Mouse (Mus musculus): ENCODE measurements at regions not wholly inside any gene's neighbourhood (a gene's known extent, or its start where the extent isn't known, plus 50 kb on each side); places are given as distances from the start of the nearest gene placed in this dataset.

DNA sequence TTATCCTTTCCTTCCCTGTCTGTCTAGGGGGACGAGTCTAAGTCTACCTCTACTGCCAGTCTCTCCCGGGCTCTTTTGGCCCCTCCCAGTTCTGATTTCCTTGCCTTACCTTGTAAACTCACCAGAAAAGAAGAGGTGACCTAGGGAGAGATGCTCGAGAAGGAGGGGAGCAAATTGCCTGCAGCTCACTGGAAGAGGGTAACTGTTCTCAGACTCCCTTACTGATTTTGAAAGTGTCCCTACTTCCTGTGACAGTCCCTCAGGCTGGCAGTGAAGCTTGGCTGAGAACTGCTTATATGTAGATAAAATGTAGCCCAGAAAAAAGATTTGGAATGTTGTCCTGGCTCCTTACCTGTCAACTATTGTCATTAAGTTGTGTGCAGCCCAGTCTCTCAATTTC is 180.6 kb upstream of the Tab2 start:
- no peak for DNase-seq (ENCODE audit: low read depth, low spot score)

DNA sequence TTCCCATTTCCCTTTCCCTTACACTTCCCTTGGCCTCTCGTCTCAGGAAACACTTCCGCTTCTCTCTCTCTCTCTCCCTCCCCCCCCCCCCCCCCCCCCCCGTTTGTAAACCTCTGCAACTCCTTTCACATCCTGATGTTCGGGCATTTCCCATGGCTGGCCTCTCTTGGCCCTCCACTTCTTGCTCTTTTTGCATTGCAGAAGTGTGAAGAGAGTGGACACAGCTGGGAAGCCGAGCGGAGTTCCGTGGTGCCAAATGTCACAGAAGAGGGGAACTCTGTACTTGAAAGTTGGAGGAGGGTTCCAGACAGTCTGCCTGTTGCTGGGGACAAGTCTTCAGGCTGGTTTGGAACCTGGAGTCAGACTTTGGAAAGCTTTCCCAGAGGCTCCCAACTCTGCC is 179.2 kb upstream of the Tab2 start:
- no peak for DNase-seq (ENCODE audit: low read depth, low spot score)

DNA sequence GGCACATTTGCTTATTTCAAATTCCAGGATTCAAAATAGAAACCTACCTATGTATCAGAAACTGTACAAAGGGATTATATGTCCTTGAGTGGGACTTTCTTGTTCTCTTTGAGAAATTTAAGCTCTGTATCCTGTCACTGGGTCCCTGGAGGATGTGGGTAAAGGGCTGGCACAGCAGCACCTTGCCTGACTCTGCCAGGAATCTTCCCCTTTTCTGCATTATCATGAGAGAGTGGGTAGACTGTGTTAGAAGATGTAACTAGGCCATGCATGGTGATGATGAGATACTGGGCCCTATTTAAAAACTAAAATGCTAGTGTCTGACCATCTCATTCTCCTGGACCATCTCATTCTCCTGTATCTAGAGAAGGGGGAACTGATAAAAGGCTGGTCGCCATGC is 178.4 kb upstream of the Tab2 start:
- DNase-seq (ENCODE audit: low read depth, low spot score): no peak

DNA sequence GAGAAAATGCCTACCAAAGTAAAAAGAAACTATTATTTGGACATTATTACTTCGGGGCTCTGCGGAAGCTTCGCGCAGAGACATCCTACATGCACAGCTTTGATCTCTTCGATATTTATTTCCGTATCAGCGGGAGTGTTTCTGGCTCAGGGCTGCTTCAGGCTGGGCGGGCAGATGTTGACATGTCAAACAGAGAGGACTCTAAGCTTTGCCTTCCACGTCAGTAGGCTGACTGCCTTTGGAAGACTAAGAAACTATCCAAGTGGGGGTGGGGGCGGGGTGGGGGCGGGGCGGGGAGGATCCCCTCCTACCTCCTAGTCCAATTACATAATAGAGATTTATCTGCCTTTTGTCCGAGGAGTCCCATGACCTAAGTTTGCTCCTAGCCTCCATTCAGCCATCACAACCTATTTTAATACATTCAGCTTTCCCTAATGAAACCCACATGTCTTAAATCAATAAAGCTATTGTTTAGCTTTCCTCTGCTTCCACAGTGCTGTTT is 177.5 kb upstream of the Tab2 start:
- peak; percentile 38 for DNase-seq (ENCODE audit: low read depth, low spot score)

DNA sequence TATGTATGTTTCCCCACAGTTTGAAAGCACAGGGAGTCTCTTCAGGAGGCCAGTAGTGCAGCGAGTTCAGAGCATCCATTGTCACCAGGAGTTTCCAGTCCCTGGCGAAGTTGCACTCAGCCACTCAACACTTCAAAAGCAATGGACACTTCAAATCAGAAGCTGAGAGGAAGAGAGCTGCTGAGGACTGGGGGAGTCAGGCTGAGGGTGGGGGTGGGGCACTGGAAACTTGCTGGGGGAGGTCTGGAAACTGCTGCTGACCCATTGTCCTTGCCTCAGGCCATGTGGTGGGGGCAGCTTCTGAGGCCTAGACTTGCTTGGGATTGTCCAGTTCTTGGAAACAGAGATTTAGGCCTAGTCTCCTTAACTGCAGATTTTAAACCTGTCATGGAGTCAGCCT is 176.8 kb upstream of the Tab2 start:
- peak; percentile 9 for DNase-seq (ENCODE audit: low read depth, low spot score)

DNA sequence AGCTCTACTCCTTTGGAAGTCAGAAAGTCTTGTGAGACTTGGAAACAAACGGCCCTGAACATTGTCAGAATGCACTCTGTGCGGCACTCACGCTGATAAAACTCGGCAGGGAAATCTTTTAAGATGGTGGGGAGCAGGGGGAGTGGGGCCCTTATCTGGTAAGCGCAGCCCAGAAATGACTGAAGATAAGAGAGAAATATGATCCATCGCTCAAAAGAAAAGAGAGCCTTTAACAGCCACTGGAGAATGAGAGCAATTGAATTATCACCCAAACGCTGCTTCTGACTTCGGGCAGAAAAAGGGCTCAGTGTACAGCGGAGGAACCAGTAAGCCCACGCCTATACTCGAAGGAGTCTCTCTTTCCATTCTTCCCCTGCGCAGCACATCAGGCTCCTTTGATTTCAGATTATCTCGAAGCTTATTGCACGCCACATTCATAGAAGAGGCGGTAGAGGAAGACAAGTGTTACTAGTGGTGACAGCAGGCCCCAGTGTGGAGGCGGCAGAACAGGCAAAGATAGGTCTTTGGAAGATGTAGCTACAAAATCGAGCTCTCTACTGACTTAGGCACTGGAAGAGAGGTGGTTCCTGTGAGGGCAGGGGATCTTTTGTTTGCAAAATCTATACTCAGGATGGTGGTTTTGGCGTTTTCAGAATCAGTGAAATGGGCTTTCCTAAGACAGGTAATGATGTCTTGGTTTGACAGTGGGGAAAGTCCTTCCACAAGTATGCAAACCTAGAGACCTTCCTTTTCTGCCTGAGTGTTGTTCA is 174.6 kb upstream of the Tab2 start:
- DNase-seq (ENCODE audit: low read depth, low spot score): peak; percentile 14

DNA sequence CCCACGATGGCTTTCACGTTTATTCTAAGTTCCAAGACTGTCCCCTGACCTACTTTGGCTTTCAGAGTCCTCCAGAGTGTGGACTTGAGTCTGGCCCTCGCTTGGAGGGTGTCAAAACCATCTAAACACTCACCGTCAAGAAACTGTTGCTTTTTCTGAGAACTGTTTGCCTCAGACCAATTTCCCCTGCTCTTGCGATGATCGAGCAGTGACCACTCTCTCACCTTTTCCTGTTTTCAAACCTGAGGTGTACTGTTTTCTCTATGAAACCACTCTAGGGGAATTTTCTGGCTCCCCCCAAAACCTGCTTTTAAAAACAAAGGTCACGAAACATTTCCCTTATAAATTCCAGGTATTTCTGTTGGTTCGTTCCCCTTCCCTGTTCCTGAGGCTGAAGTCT is 174.0 kb upstream of the Tab2 start:
- no peak for DNase-seq (ENCODE audit: low read depth, low spot score)

DNA sequence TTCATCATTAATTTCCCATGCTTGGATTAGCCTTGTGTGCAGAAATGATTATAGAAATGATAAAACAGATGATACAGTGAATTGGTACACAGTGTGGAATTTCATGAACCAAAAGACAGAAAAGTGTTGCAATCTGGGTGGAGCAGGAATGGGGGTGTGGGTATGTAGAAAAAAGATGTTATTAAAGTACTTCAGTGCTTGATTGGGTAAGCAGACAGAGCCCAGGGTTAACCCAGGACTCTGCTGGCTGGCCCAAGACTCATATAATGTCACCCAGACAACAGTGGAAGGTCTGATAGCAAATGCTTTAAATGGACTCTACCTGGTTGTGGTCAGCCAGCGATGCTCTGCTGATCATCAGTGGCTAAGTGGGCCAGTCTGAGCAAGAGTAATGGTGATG is 168.1 kb upstream of the Tab2 start:
- no peak for DNase-seq (ENCODE audit: low read depth, low spot score)

DNA sequence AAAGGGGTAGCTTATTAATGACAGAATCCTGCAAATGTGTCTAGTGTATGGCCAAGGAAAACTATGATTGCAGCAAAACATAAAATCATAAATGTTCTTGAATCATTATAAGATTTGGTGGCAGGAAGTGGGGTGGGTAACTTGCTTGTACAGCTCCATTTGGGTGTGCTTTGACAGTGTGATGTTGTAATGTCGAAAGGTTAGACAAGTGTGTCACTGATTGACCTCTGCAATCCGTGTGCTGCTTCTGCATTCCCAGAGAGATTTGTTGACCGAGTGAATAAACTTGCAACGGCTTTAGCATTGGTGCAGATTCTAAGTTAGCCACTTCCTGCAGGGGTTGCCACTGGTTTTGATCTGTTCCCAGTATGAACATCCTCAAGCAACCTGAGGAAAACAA is 165.9 kb upstream of the Tab2 start:
- DNase-seq (ENCODE audit: low read depth, low spot score): no peak

DNA sequence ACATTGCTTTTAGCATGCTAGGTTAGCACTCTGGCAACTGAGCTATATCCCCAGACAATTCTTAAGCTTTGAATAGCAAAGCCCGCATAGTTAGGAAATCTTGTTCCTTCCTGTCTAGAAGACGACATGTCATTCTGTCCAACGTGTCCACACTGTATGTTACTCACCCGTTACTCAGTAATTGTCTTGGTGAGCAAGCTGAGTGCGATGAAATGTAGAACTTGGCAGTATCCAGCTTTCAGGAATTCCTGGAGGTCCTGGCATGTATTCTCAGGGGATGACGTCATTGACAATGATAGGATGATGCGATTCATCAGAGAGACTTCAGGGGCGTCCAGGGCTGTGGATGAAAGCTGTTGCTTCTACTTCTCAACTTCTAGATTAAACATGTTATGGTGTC is 160.8 kb upstream of the Tab2 start:
- no peak for DNase-seq (ENCODE audit: low read depth, low spot score)

DNA sequence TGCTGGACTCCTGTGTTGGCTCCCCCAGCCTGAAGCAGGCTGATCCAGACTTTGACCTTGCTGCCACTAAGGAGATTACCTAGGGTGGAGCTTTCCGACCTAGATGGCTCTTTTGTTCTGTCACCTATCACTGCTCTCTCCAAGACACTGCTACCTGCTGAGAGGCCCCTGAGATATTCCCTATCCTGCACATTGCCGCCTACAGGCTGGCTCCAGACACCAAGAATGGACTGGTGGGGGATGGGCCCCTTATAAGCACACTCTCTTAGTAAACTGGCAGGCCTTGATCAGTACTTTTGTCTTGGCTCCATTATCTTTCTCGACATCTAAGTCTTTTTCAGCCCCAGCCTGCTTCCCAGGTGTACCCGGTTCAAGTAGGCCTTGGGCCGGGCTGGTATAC is 158.9 kb upstream of the Tab2 start:
- DNase-seq (ENCODE audit: low read depth, low spot score): peak; percentile 92

DNA sequence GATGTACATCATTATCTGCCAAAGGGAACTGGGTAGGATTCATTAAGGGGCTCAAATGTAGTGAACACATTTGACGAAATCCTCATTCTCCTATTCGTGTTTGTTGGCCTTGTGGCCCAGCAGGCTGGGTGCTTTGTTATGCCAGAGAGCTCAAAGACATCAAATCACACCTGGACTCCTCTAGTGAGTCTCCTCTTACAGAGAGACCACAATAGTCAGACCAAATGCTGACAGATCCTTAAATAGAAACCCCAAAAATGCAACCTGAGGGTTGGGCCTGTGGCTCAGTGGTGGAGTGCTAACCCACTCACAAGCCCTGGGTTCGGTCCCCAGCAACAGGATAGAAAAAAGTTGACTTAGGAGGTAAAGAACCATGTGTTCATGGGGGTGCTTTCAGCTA is 158.5 kb upstream of the Tab2 start:
- peak; percentile 87 for DNase-seq (ENCODE audit: low read depth, low spot score)

DNA sequence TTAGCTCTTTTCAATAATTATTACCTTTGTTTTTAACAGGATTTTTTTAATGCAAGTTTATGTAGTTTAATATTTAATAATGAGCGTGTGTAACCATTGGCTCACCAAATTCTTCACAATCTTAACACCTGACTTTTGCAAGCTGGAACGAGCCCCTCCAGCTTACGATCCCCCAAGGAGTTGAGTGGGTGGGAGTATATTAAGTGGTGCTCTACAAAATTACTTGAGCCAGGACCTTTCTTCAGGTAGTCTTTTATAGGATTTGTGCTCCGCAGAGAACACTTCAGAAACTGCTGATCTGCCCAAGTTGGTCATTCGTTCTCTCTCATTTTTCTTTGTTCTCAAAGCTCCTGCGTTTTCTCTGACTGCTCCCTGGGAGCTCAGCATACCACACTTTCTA is 144.5 kb upstream of the Tab2 start:
- no peak for DNase-seq (ENCODE audit: low read depth, low spot score)

DNA sequence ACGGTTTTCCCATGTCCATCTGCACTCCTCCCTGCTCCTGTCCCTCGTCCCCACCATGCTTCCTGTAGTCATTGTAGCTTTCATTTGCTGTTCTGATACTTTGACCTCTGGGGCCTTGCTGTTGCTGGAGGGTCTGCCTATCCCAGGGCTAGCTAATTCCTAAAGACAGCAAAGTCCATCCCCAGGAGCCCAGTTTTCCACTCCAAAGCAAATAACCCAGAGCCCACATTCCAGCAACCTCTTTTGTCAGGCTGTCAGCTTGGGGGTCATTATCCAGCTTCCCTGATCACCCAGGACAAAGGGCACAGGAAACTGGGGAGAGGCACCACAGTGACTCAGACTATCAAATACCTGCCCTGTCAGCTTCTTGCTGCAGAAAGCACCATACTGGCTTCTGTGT is 139.9 kb upstream of the Tab2 start:
- DNase-seq (ENCODE audit: low read depth, low spot score): peak; percentile 5

DNA sequence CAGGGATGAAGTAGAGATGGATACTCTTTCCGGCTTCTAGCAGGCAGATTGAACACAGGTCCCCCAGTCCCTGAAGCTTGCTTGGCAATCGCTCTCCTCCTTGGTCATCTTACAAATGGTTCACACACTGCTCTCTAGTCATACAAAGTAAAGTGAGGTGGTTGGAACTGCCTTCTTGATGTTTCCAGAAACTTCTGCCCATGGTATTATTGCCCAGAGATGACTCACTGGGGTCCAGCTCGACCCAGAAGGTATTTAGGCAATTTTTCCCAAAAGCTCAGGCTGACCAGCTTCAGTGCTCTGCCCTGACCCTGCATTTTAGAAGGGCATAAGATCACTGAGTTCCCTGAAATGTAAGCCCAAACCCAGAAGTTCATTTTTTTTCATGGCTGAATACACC is 139.2 kb upstream of the Tab2 start:
- DNase-seq (ENCODE audit: low read depth, low spot score): no peak

DNA sequence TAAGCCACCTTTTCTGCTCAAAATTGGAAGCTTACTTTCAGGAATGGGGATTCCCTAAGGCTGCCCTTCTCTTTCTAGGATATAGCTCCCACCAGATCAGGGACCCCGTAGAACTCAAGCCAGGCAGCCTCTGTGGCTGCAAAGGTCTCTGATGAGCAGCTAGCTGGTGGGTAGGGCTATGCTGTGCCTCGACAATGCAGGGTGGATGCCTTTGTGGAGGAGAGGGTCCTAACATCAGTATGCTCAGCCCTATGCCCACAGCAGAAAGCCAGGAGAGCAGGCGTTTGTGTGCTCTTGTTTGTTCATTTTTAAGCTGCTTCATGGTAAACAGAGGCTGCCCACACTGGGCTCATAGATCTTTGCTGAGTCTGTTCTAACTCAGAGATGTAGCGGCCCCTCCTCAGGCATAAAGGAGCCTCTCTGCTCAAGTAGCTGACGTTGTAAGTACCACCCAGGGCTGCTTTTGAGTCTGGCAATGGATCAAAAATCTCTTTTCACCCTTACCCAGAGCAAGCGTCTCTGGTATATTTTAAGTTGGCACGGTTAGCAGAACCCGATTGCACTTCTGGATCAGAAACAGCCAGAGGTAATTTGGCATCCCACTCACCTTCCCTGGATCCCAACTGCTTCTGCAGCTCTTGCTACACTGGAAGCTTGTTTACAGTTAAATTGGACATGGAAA is 136.0 kb upstream of the Tab2 start:
- no peak for DNase-seq (ENCODE audit: low read depth, low spot score)

DNA sequence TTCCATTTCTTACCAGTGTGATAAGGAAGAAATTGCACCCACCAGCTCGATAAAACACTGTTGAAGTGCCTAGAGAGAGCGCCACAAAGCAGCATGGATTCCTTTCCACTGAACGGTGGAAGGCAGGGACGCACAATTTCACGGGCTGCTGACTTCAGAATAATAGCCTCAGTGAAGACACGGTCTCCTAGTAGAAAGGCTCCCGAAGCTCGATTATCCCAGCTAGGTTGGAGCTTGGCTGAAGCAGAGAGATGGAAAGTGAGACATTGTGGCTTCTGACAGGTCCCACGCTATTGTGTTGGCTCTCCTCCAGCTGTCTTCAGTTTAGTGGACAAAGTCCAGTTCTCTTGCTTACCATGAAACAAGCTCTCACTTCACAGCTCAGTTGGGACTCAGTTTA is 133.3 kb upstream of the Tab2 start:
- DNase-seq (ENCODE audit: low read depth, low spot score): no peak

DNA sequence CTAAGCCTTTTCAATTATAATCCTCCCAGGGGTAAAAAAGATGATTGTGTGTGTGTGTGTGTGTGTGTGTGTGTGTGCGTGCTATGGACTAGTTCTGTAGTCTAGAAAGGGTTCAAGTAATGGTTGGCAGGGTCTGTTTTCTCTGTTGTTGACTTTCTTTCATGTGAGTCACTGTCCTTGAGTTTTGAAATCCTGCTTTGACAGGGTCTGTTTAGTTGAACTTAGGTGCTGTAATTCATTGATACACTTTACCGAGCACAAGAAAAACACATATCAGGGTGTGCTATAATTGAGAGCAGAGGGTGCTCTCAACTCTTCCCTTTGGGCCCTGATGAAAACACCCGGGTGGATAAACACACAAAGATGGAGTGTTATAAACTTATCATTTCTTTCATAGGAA is 132.7 kb upstream of the Tab2 start:
- DNase-seq (ENCODE audit: low read depth, low spot score): no peak

DNA sequence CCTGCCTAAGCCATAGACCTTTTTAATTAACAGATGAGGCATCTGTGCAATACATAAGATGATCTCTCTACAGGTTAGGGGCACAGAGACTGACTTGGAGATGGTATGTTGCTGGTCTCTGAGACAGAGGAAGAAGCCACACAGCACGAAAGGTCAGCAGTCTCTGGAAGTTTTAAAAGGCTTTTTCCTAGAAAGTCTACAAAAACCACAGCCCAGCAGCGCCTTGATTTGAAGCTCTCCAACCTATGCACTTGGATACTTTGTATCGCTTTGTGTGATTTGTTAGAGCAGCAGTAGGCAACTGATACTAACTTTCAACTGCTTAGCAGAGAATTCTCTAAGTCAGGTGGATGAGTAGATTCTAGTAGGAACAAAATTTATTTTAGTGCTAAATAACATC is 132.3 kb upstream of the Tab2 start:
- DNase-seq (ENCODE audit: low read depth, low spot score): no peak

DNA sequence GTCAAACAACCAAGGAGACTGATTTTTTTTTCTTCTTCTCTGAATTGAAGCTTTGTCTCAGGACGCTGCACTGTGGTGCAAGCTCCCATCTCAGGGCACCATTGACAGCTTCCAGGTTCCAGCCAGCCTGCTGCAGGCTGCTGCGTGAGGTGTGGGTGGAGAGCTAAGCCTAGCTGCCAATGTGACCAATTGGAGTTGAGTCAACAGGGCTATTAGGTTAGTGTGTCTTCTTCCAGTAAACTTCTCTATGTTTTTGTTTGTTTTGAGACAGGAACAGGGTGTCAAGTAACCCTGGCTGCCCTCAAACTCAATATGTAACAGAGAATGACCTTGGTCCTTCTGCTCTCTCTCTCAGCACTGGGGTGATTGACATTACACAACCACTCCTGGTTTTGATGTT is 131.1 kb upstream of the Tab2 start:
- no peak for DNase-seq (ENCODE audit: low read depth, low spot score)

DNA sequence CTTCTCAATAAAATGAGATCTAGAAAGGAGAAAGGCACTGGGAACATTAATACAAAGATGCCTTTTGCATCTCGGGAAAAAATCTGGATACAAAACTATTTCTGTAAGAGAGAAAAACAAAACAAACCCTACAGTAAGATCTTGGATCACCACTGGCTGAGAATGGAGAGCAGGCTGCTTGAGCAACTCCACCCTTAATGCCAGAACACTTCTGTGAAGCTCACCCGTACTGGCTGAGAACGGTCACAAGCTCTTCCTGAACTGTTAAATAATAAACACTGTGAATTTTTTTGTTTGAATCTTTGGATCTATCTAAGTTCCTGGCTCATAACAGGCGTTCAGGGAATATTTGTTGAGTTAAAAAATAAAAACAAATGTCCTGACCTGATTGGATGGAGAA is 130.4 kb upstream of the Tab2 start:
- DNase-seq (ENCODE audit: low read depth, low spot score): no peak

DNA sequence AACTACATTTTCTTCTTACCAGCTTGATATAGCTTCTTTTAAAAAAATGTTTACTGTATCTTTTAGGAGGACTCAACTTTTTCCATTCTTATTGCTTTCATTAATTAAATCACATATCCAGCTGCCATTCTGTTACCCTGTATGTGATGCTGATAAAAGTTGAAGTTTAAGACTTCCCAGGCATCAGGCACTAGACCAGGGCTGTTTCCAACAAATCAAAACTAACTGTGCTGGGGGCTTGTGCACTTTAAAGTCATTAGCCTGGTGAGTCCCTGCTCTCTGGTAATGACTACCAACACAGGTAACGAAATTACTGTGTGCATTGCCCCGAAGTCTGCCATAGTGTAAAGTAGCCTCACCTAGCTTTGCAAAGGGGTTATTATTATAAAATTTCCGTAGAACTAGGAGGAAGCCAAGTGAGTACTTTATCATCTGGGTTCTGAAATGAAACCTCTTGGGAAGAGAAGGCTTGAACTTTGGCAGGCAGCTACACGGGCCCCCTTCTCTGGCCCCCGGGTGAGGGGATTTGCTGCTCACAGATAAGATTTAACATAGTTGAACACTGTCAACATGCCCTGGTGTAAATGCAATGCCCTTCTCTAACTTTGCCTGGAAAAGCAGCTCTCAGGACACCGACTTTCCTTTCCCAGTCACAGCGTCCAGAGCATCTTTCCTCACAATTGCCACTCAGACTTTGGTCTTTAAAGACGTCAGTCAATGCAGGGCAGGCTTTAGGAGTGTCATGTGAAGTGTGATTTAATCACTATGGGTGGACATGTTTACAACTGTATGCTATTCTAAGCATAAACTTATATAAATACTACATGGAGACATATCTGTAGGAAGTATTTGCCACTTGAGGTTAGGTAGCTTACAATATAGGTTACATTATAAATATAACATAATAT is 122.1 kb upstream of the Tab2 start:
- DNase-seq (ENCODE audit: low read depth, low spot score): no peak
